Mouse (Mus musculus): ENCODE data around the gene Rhoh.
A peak's percentile ranks its signal among the peaks of the same experiment; 100 is the strongest.

The Rhoh gene

DNA sequence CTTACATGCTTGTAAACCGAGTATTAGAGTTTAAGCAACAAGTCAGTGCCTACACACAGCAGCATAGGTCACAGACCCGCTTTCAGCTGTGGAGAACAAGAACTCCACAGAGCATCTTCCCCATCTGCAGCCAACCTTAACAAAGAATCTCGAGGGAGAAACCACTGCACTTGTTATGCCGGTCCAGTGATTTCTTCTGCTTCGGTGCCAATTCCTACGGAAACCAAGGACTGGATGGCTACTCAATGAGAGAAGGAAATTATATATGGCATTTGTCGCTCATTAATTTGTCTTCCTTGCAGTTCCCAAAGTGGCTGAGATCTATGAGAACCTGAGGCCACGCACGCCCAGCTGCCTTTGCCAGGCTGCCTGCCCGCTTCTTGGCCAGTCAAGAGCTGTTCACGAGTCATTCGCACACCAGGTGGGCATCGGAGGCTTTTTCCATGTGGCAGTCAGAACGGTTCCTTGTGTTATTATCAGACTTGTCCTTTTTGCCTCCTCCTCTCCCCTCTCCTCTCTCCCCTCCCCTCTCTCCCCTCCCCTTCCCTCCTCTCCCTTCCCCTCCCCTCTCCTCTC, 30.3 kb downstream of the Rhoh start:
- DNase-seq (ENCODE audit: low read depth, low spot score): no peak

DNA sequence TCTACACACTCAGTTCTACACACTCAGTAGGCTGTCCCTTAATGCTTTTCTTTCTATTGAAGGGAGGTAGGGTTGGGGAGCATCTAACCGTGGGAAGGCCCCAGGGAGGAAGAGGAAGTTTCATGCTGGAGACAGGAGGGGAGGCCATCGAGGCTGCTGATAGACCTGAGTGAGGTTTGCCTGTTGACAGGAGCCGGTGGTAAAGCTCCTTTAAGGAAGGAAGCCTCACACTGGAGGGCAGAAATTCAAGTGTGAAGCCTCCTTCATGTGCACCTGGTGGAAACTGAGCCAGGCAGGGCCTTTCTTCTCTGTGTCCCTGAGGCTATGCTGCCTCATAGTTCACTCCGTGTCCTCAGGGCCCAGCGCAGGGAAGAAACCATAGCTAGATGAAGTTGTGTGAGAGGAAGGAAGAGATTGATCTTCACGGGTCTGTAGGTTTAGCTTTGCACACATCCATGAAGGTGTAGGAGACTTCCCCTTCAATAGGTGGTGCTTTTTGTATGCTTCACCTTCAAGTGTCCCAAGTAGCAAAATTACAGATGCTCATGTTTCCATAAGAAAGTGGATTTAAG, 34.2 kb downstream of the Rhoh start:
- no peak for DNase-seq (ENCODE audit: low read depth, low spot score)

DNA sequence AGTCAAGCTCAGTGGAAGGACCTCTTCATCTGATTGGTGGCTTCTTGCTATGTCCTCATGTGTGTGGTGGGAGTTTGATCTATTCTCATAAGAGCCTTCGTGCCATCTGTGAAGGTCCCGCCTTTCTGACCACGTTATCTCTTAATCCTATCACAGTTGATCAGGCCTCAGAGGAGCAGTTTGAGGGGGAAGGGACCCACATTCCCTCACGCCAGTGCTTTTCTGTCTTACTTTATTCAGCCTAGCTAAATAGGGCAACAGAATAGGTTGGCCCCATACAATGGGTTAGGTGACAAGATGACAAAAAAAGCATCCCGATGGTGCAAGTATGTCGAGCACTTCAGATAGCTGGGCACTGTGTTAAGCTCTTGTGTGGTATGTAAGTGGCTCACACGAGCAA, 34.8 kb downstream of the Rhoh start:
- no peak for DNase-seq (ENCODE audit: low read depth, low spot score)

DNA sequence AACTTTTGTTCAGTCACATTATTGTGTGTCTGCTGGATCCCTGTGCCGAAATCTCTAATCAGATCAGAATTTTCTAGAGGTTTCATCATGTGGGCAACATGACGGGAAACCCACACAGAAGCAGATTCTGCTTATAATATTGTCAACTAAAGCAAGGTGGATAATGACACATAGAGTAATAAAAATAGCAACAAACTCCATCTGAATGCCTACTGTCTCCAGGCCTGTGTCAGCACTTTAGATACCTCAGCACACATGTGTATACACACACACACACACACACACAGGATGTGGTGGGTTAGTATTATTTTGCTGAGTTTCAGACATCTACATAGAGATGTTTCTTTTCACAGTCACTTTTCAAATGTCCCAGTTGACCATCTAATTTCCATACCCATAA, 36.7 kb downstream of the Rhoh start:
- no peak for DNase-seq (ENCODE audit: low read depth, low spot score)

DNA sequence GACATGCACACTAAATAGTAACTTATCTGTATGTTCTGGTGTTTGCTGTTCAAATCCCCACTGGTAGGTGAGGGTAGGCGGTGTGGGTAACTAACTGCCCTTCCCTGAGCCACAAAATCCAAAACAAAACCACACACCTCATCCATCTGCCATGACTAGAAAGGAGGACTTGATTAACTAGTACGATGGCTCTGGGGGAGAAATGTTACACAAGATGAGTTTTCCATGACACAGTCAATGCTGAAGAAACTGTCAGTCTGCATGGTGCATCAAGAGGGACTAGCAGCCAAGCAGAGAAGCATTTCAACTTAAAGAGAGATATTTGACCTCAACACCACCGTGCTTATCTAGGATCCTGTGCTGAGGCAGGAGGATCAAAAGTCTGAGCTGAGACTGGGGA, 37.7 kb downstream of the Rhoh start:
- DNase-seq (ENCODE audit: low read depth, low spot score): no peak

DNA sequence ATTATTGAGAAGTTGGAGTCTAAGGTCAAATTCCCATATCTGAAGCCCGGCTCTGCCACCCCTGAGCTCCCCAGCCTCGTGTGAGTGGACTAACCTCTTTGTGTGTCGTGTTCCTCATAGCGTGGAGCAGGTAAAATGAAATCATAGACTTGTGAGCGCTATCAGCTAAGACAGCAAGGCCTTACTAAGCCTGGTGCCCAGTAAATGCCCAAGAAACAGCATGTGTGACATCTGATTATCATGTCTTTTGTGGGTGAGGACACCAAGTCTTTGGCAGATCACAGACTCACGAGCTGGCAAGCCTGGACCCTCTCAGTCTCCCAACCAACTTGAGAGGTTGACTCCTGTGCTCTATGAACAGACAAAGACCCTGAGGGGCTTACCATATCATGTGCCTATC, 39.1 kb downstream of the Rhoh start:
- no peak for DNase-seq (ENCODE audit: low read depth, low spot score)

DNA sequence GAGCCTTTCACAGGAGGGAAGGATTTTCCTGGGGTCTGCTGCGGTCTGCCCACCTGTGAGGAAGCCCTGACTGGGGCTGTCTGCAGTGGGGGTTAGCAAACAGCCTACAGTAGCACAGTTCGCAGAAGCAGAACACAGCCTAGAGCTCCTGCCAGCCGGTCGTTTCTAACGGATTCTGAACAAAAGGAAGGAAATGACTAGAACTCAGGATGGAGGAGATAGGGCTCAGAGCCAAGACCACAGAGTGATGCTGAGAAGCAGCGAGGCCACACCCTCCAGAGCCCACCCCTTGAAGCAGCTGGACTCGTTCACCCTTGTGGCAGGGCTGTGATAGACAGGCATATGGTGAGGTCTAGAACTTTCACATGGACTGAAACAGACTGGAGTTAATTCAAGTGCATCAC, 39.9 kb downstream of the Rhoh start:
- no peak for DNase-seq (ENCODE audit: low read depth, low spot score)

DNA sequence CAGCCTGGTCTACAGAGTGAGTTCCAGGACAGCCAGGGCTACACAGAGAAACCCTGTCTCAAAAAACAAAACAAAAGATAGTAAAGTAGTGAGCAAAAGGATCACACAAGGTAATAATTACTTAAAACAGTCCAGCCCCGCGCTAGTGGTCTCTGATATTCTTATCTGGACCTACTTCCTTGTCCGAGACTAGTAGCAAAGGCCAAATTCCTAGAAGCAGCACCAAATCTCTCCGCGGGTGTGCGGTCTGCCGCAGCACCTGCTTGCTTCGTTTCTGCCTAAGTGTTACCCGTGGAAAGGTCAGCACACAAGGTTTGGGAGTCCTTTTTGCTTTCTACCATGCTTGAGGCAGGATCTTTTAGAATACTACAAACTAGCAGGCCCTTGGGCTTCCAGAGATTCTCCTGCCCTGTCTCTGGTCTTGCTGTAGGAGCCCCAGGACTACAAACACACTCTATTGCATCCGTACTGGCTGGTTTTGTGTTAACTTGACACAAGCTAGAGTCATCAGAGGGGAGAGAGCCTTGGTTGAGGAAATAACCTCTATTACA, 40.9 kb downstream of the Rhoh start:
- no peak for DNase-seq (ENCODE audit: low read depth, low spot score)

DNA sequence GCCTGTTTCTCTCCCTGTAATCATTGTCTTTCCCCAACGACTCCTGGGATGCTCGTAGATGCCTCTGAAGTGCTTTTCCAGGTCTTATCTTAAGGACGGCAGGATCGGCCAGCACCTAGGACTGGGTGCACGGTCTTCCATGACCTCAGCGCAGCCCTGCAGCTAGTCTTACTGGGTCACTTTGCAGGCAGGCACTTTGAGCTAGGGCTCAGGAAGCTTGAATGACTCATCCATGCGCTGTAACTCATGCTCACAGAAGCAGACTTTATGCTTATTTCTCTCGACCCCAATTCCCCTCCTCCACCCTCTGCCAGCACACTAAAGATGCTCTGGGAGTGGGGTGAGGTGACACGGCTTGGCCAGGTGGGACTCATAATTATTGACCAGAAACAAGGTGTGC, 41.8 kb downstream of the Rhoh start:
- no peak for DNase-seq (ENCODE audit: low read depth, low spot score)

DNA sequence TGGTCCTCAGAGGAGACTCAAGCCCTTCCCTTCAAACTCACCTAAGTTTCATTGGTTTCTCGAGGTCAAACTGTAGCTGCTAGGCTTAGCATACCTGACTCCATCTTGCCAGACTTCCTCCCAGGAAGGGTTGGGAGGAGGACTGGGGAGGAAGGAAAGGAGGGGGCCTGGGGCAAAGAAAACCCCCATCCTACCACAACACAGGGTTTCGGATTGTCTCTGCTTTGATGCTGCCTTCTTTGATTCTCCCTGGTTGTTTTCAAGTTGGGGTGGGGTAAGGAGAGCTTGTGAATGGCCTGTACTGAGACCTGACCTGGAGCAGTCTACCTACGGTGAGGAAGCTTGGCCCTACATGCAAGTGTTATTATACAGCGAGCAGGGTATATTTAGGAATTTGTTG, 43.5 kb downstream of the Rhoh start:
- DNase-seq (ENCODE audit: low read depth, low spot score): no peak

DNA sequence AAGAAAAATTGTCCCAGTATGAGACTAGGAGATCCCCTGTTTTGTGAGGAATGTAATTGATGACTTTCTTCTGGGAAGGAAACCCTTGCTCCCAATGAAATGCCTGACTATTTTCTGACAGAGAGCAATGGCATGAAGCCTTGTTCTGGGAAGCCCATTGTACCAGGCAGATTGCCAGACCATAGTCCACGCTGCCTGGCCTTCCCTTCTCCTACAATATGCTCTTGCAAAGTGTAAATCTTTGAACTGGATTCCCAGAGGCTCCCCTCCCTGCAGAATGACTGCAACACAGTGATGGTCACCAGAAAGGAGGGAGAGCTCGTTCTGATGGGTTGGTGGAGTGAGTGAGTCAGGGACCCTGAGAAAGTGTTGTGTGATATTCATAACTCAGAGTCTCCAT, 47.7 kb downstream of the Rhoh start:
- DNase-seq (ENCODE audit: low read depth, low spot score): no peak

DNA sequence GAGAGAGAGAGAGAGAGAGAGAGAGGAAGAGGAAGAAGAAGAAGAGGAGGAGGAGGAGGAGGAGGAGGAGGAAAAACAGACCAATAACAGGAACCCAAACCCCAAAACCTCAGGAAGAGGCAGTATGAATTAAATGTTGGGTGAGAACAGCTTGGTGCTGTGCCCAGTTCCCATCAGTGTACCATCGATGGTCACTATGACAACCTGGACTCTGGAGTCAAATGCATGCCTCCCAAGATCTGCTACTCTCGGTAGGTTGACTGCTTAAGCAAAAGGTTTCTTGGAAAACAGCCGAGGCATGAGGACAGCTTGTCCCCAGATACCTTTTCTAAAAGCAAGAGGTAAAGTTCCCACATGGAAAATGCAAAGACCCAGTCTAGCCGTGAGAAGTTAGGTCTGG, 48.3 kb downstream of the Rhoh start:
- DNase-seq (ENCODE audit: low read depth, low spot score): no peak

DNA sequence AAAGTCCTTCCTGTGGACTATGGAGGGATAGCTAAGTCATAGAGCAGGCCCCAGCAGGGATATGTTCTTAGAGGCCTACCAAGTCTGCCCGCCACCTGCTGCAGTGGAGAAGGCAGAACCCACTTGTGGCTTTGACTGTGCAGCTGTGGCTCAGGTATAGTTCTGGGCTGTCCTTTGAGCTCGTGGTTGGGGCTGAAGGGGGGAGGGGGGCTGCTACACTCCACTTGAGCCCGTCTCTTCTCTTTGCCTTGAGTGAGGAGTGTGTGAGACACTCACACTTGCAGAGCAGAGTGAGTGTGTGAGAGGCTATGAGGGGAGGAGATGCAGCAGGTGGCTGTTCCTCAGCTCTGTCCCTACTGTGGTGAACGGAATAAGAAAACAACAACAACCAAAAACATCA, 49.4 kb downstream of the Rhoh start:
- no peak for DNase-seq (ENCODE audit: low read depth, low spot score)

DNA sequence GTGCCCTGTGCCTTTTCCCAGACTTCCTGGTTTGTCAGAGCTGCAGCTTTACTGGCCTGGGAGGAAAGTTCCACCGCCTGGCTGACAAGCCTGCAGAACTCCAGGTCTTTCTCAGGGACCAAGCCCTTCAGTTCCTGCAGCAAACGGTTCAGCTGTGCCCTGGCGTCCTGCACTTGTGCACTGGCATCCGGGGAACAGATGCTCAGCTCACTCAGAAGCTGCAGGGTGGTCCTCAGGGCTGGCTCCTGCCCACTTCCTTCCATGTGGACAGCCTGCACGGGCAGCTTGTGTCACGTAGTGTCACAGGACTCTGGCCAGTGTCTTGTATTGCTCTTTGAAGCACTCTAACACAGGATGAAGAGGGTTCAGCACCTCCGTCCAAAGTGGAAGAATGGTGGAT, 50.7 kb downstream of the Rhoh start:
- no peak for DNase-seq (ENCODE audit: low read depth, low spot score)

DNA sequence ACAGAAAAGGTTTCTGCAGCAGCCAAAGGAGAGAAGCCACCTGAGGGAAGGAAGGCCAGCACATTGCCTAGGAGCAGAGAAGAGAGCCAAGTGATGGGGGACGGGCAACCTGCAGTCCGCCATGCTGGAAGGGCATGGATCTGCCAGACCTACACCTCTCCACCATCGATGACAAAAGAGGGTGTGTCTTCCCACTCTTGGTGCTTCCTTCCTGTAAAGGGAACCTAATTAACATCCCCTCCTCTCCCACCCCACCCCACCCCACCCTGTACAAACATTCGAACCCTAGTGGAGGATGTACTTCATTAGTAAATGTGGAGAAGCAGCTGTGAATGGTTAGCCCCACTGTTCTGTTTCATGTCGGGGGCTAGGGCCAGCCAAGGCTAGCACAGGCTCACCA, 51.2 kb downstream of the Rhoh start:
- DNase-seq (ENCODE audit: low read depth, low spot score): no peak

DNA sequence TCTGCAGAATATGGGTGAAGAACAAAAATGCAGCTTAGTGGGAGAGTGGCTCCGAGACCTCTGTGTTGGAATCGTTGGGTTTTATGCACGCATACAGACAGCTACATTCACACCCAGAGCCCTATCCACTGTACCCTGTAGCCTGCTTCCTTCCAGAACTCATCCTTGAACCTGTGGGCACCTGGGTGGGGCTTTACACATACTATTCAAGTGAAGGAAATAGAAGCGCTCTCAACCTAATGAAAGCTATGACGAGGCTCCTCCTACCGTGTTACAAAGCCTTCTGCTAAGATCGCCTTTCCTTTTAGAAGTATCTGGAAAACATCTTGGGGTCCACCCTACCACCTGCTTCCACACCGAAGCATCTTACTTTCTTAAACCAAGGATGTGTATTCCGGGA, 52.1 kb downstream of the Rhoh start:
- DNase-seq (ENCODE audit: low read depth, low spot score): no peak

DNA sequence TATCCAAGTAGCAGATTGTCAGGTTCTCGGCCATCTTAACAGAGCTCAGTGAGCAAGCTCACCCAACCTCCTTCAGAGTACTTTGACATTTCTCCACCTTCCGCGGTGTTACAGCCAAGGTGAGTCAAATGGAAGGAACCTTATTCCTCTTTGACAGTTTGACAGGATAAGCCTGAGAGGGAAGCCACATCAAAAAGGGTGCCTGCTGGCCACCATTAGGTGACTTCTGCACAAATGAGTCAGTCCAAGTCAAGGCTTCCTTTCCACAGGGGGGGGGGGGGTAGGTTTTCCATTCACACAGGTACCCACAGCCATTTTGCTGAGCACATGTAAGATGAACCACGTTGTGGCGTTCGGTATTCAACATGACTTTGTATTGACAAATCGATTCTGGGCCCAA, 53.3 kb downstream of the Rhoh start:
- DNase-seq (ENCODE audit: low read depth, low spot score): no peak

DNA sequence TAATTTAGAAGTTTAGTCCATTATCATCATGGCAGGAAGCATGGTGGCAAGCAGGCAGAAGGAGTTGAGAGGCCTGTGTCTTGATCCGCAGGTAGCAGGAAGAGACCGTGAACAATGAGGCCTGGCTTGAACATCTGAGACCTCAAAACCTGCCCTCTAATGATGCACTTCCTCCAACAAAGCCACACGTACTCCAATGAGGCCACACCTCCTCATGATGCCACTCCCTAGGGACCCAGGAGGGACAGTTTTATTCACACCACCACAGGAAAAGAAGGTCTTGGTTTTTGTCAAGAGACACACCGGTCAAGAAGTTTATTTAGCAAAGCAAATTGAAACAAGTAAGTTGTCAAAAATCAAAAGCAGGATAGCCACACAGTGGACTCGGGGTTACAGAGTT, 55.9 kb downstream of the Rhoh start:
- no peak for DNase-seq (ENCODE audit: low read depth, low spot score)

DNA sequence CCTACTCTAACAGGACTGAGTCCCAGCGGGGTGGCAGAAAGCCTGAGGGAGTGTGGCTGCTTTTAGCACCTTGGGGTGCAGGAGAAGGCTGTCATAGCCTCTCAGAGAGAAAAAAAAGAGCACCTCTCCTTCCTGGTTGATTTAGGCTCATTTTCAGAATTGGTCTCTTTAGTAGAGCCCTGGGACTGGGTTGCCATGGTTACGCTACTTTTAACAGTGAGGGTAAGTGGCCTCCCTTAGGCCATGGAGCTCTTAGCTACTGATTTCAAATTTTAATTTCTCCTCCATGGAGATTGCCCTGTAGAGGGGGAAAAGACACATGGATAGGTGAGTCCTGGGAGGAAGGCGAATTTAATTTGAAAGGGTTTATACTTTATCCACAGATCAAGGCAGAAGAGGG, 57.6 kb downstream of the Rhoh start:
- peak; percentile 40 for DNase-seq (ENCODE audit: low read depth, low spot score)

DNA sequence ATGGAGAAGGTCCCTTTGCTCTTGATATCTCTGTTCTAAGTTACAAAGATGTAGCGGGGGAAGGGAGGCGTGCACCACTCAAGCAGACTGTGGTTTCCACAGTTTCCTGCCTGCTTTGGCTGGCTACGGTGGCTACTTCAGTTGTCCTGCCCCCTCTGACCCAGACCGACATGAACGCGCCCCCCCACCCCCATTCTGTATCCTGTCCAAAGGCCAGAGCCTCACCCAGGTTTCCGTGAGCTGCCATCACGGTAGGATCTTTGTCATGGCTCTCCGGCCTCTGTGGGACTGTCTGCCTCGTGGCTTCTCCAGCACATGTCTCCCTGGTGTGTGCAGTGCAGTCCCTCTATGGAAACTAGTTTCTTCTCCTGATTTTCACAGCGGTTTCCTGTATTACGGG, 58.3 kb downstream of the Rhoh start:
- no peak for DNase-seq (ENCODE audit: low read depth, low spot score)

DNA sequence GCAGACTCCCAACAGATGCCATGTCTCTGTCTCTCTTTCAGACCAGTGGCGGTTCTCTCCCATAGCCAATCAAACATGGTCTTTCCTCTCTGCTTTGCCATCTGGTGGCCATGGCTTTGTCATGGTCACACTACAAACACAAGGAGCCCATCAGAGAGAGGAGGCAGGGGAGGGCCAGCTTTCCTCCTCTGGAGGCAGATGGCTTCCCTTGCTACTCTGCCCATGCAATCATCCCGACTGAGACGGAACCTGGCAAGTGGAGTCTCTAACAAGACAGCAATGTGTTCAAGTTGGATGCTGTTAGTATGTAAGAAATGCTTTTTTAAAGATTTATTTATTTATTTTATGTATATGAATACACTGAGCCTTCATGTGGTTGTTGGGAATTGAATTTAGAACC, 58.9 kb downstream of the Rhoh start:
- no peak for DNase-seq (ENCODE audit: low read depth, low spot score)

DNA sequence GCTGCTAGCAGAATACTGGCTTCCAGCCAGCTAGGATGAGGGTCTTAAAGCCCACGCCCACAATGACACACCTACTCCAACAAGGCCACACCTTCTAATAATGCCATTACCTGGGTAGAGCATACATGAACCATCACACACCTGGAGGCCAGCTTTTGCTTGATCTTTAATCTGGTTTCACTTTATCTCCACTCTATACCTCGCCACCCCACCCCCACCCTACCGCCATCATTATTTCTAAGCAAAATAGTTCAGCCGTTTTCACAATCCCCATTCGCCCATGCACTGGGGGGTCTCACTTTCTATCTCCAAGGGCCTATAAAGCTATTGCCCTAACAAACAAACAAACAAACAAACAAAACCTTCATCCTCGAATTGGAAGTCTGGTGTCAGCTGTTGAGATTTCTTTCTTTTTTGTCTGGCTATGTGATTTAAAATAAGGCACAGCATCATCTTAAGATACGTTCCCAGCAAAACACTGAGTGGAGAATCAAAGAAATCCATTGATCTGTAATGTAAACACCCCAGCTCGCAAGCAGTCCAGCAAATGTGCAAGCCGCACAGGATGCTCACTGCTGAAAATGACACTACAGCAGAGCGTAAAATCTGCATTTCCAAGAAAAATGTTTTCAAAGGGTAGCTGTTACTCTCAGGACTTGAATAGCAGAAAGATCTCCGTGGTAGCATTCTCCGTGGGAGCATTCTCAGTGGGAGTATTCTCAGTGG, 59.9 kb downstream of the Rhoh start:
- DNase-seq (ENCODE audit: low read depth, low spot score): no peak

DNA sequence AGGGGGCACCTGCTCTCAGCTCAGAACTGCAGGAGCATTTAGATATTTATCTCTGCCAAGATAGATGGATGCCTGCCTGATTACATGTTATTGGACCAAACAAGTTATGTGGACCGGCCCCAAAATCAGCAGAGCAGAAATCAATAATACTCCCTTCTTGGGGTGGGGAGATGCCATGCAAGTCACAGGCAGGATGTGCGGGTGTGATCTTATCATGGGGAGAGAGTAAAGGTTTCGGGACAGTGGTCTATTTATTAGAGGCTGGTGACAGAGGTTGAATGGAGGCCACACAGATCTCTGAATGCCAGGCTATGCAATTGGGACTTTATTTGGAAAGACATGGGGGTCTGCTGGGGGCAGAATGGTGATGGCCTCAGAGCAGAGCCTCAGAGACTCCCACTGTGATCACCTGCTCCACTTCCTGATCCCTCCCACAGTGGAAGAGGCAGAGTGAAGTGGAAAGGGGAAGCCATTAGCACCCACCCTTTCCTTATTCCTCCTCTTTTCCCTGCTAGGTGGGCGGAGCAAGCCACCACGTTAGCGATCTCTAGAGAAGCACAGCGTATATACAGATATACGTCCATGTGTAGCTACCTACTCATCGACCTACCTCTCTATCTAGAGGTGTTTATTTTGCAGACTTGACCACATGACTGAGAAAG, 60.6 kb downstream of the Rhoh start:
- DNase-seq (ENCODE audit: low read depth, low spot score): no peak

Data from forelimb bud, embryonic 11.5 days (tissue).